ENCODE assay signal across 8 mouse cellular contexts in genomic region chr11:98788550-98789218, GRCm38 (mm10). TPM values are rescaled to one million over a fixed set of nuclear protein-coding genes. Genes with fewer than 3 reads are reported as not detected.
DNase-seq lines count a peak whose midpoint lies in the region.

No protein-coding gene starts in this region.

- H3K27ac ChIP-seq in hindbrain, embryonic 10.5 days, result peak overlapping the region; percentile 83

- WGBS in hindbrain, embryonic 10.5 days, result 17% methylated on average over 18 of the region's 18 CpGs

- peaks cover 5% of the 10 kb centered on the region; the same call in 1 of the 2 replicates for H3K27me3 ChIP-seq in hindbrain, embryonic 10.5 days (ENCODE audit: insufficient read depth, poor library complexity, severe bottlenecking)

- H3K4me3 ChIP-seq in hindbrain, embryonic 10.5 days, result peak overlapping the region; percentile 60

- no peaks in the 10 kb centered on the region for H3K36me3 ChIP-seq in hindbrain, embryonic 10.5 days

- DNase-seq in R1 (ENCODE audit: low read depth, low spot score), result peak; percentile 97
- peak; percentile 91 for DNase-seq in cerebellum, adult 9-10 months
- peak; percentile 93 for DNase-seq in forelimb bud, embryonic 11.5 days (ENCODE audit: low read depth, low spot score)
- peak; percentile 88 for DNase-seq in hindbrain, embryonic 10.5 days (ENCODE audit: low spot score)
- DNase-seq in layer of hippocampus, postnatal 10 days (ENCODE audit: low spot score in 2 of 2), result peak; percentile 80 to 84
- peak; percentile 96 for DNase-seq in lung, postnatal 36 days
- DNase-seq in retina, postnatal 7 days (ENCODE audit: low read depth, low spot score), result peak; percentile 79
- DNase-seq in thymus, postnatal 4 days, result peak; percentile 87

- peaks cover 70% of the 10 kb centered on the region for H3K4me1 ChIP-seq in hindbrain, embryonic 10.5 days (replicated peaks)

- no peaks in the 10 kb centered on the region for H3K9me3 ChIP-seq in hindbrain, embryonic 10.5 days

RNA-seq across cellular contexts. Expression of gene Msl1, which starts 6.6 kb away (rescaled TPM):
- 24.4 and 25.2 TPM in 2 replicates for polyA plus RNA-seq in hindbrain, embryonic 10.5 days (2016; fragmentation: Nextera tagmentation; extraction: Ambion mirVana)
- total RNA-seq in layer of hippocampus, postnatal 10 days (2021), result 100 to 1,000 TPM; 147 to 157 TPM

RNA-seq across cellular contexts. Expression of gene Nr1d1, which starts 13.6 kb away (rescaled TPM):
- 1.2 and 1.5 TPM in 2 replicates for polyA plus RNA-seq in hindbrain, embryonic 10.5 days (2016; fragmentation: Nextera tagmentation; extraction: Ambion mirVana)
- 10 to 100 TPM; 39.1 to 41.5 TPM for total RNA-seq in layer of hippocampus, postnatal 10 days (2021)

RNA-seq across cellular contexts. Expression of gene Casc3, which starts 16.0 kb away (rescaled TPM):
- 49.5 and 55.9 TPM in 2 replicates for polyA plus RNA-seq in hindbrain, embryonic 10.5 days (2016; fragmentation: Nextera tagmentation; extraction: Ambion mirVana)
- total RNA-seq in layer of hippocampus, postnatal 10 days (2021), result 10 to 100 TPM; 65.8 to 66.3 TPM

RNA-seq across cellular contexts. Expression of gene Rapgefl1, which starts 47.9 kb away (rescaled TPM):
- polyA plus RNA-seq in hindbrain, embryonic 10.5 days (2016; fragmentation: Nextera tagmentation; extraction: Ambion mirVana), result 1.1 and 2.2 TPM in 2 replicates
- total RNA-seq in layer of hippocampus, postnatal 10 days (2021), result 100 to 1,000 TPM; 148 to 154 TPM

RNA-seq across cellular contexts. Expression of gene Thra, which starts 48.2 kb away (rescaled TPM):
- polyA plus RNA-seq in hindbrain, embryonic 10.5 days (2016; fragmentation: Nextera tagmentation; extraction: Ambion mirVana), result 12.8 and 22.2 TPM in 2 replicates
- total RNA-seq in layer of hippocampus, postnatal 10 days (2021), result 1,000 to 10,000 TPM; 1,331 to 1,411 TPM

Comparison
In these comparisons a context has a peak if more than half of its experiments do, and no peak if none do; other contexts are left out.
1. Peak in every context shown above with its lines: DNase-seq, H3K4me3 ChIP-seq and H3K27ac ChIP-seq.